Mouse (Mus musculus) stomach, postnatal 0 days (tissue): ENCODE measurements around the gene Trim10.

Experiments used
- CTCF ChIP-seq: IDR thresholded peaks from 2 replicates; pipeline ENCODE4 v1.5.1; 2016; ENCODE audit warnings: antibody characterized with exemption, low read depth, mild to moderate bottlenecking, moderate library complexity
- EP300 ChIP-seq: optimal IDR thresholded peaks from 2 replicates; pipeline ENCODE3; 2016; ENCODE audit warnings: antibody characterized with exemption

GRCm38 (mm10) chr17:36844725-36845124, 24.6 kb upstream of the Trim10 start:
- TF ChIP-seq CTCF (no peak), EP300 (no peak)
